Mouse (Mus musculus) kidney, embryonic 15.5 days (tissue): ENCODE measurements at regions not wholly inside any gene's neighbourhood (a gene's known extent, or its start where the extent isn't known, plus 50 kb on each side); places are given as distances from the start of the nearest gene placed in this dataset.

Experiments used
- ATAC-seq: fragments of 200-750 bp; cut with Nextera tagmentation; replicated peaks from 2 replicates; pipeline ENCODE4 v1.8.0; 2017; ENCODE audit warnings: moderate TSS enrichment; ENCODE audit not compliant: low FRiP score
- H3K27ac ChIP-seq: fragments of 300-500 bp; sonication (generic); 2 replicates; pipeline ENCODE4 v1.5.1; 2015; ENCODE audit warnings: mild to moderate bottlenecking, inconsistent platforms
- H3K27me3 ChIP-seq: fragments of 300-500 bp; sonication (generic); 2 replicates; pipeline ENCODE4 v1.6.1; 2015; ENCODE audit warnings: inconsistent platforms
- H3K36me3 ChIP-seq: fragments of 300-500 bp; sonication (generic); 2 replicates; pipeline ENCODE4 v1.6.1; 2015; ENCODE audit warnings: inconsistent platforms
- H3K4me1 ChIP-seq: fragments of 300-500 bp; sonication (generic); 2 replicates; pipeline ENCODE4 v1.6.1; 2015; ENCODE audit warnings: inconsistent platforms
- H3K4me2 ChIP-seq: fragments of 300-500 bp; sonication (generic); 2 replicates; pipeline ENCODE4 v1.6.1; 2015; ENCODE audit warnings: moderate library complexity, mild to moderate bottlenecking, inconsistent platforms
- H3K4me3 ChIP-seq: fragments of 300-500 bp; sonication (generic); replicated peaks from 2 replicates; pipeline ENCODE4 v1.5.1; 2015; ENCODE audit warnings: mild to moderate bottlenecking, inconsistent platforms
- H3K9ac ChIP-seq: fragments of 300-500 bp; sonication (generic); 2 replicates; pipeline ENCODE4 v1.6.1; 2015; ENCODE audit warnings: mild to moderate bottlenecking, inconsistent platforms
- H3K9me3 ChIP-seq: fragments of 300-500 bp; sonication (generic); replicated peaks from 2 replicates; pipeline ENCODE4 v1.6.1; 2016; ENCODE audit warnings: inconsistent platforms
- WGBS: fragments of 180-500 bp; shearing (Covaris S2); methylation state at CpG from one replicate; pipeline ENCODE4 v1.1.7; 2015; ENCODE audit warnings: mixed read lengths; 5-methylcytosine and 5-hydroxymethylcytosine counted together

- Histone ChIP-seq H3K4me1 (peaks cover 9% of the 10 kb centered on the region), H3K27ac (no peak overlapping the region), H3K4me3 (peak overlapping the region; percentile 39), H3K9me3 (no peaks in the 10 kb centered on the region), H3K9ac (0 out of 2 replicates have a peak overlapping the region, but pooled peaks have one; percentile 26), H3K36me3 (no peaks in the 10 kb centered on the region), H3K4me2 (peak overlapping the region; percentile 61), H3K27me3 (peaks cover 10% of the 10 kb centered on the region)
- 10% methylated on average over 18 of the region's 18 CpGs for WGBS
- ATAC-seq, result peak; percentile 71; the same call in 1 of the 2 replicates
Observed at GRCm38 (mm10) chr10:19185790-19186581, 170.3 kb upstream of the Olig3 start.

- Histone ChIP-seq H3K4me2 (no peak overlapping the region), H3K27me3 (peaks cover 10% of the 10 kb centered on the region), H3K27ac (no peak overlapping the region), H3K9ac (no peak overlapping the region), H3K4me3 (no peak overlapping the region), H3K36me3 (no peaks in the 10 kb centered on the region), H3K9me3 (no peaks in the 10 kb centered on the region), H3K4me1 (peaks cover 9% of the 10 kb centered on the region)
- no peak for ATAC-seq
- WGBS, result 90% methylated on average over 7 of the region's 7 CpGs
Observed at GRCm38 (mm10) chr10:19184886-19185285, 169.4 kb upstream of the Tnfaip3 start.

DNA sequence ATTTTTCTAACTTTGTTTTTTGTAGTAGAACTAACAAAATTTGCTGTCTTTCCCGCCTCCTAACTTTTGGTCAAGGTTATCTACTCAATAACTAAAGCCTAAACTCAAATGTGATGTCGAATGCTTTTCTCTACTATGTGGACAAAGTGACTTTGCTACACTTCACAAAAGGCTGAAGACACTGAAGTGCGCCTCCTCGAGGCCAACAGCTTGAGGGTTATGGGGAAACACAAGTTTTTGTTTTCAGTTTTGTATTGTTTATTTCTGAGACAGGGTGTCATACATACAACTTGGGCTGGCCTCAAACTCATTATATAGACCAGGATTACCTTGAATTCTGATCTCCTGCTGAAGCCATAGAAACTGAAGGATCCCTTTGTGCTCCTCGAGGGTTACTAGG is 162.4 kb upstream of the Tnfaip3 start:
- H3K9me3 ChIP-seq, result no peaks in the 10 kb centered on the region; the same call in 1 of the 2 replicates
- no peak for ATAC-seq
- no peaks in the 10 kb centered on the region for H3K36me3 ChIP-seq
- no peak overlapping the region for H3K4me2 ChIP-seq
- 88% methylated on average over 5 of the region's 5 CpGs for WGBS
- H3K27ac ChIP-seq, result no peak overlapping the region
- H3K27me3 ChIP-seq, result no peaks in the 10 kb centered on the region
- no peak overlapping the region for H3K9ac ChIP-seq
- H3K4me3 ChIP-seq, result no peak overlapping the region
- no peaks in the 10 kb centered on the region for H3K4me1 ChIP-seq

GRCm38 (mm10) chr10:19177414-19177813 is 162.0 kb upstream of the Tnfaip3 start:
- Histone ChIP-seq H3K27me3 (no peaks in the 10 kb centered on the region), H3K36me3 (no peaks in the 10 kb centered on the region), H3K27ac (no peak overlapping the region), H3K4me3 (no peak overlapping the region), H3K9ac (no peak overlapping the region), H3K4me2 (no peak overlapping the region), H3K4me1 (no peaks in the 10 kb centered on the region), H3K9me3 (no peaks in the 10 kb centered on the region; the same call in 1 of the 2 replicates)
- ATAC-seq, result no peak
- WGBS, result 81% methylated on average over 2 of the region's 2 CpGs

DNA sequence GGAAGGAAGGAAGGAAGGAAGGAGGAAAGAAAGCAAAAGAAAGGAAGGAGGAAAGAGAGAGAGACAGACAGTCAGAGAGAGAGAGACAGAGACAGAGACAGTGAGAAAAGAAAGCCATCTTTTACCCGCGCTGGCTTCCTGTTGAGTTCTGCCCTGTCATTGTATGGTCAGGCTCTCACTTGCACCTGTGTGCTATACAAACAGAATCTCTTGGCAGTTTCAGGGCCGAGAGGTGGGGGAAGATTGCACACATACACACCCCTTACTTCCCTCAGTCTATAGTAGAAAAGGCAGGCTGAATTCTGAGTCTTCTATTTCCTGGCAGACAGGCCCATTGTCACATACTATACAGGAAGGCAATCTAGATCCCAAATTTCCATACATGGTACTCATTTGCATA is 160.8 kb upstream of the Tnfaip3 start:
- no peaks in the 10 kb centered on the region for H3K27me3 ChIP-seq
- WGBS, result 82% methylated on average over 3 of the region's 3 CpGs
- ATAC-seq, result no peak
- H3K36me3 ChIP-seq, result no peaks in the 10 kb centered on the region
- no peaks in the 10 kb centered on the region; the same call in 1 of the 2 replicates for H3K9me3 ChIP-seq
- H3K9ac ChIP-seq, result no peak overlapping the region
- H3K4me1 ChIP-seq, result no peaks in the 10 kb centered on the region
- H3K27ac ChIP-seq, result no peak overlapping the region
- H3K4me2 ChIP-seq, result no peak overlapping the region
- H3K4me3 ChIP-seq, result no peak overlapping the region

DNA sequence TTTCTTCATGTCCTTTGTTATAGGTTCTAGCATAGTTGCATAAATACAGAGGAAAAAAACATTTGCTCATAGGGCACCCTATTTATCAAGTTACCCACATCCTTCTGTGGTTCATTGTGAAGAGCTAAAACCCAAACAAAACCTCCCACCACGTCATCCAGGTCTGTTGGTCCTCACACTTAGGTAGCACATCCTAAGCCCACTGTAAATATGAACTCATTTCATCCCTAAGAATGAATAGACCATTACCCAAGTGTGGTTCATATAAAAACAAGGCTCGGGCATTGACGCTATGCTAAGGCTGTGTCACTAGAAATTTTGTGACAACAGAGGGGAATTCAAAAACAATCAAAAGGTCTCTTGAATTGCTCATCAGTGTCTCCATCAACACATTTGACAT is 156.4 kb upstream of the Tnfaip3 start:
- H3K36me3 ChIP-seq, result no peaks in the 10 kb centered on the region
- no peak overlapping the region for H3K27ac ChIP-seq
- H3K9me3 ChIP-seq, result no peaks in the 10 kb centered on the region; the same call in 1 of the 2 replicates
- 78% methylated on average over 3 of the region's 3 CpGs for WGBS
- no peak overlapping the region for H3K9ac ChIP-seq
- no peak overlapping the region for H3K4me3 ChIP-seq
- no peak overlapping the region for H3K4me2 ChIP-seq
- no peak for ATAC-seq
- H3K4me1 ChIP-seq, result peaks cover 7% of the 10 kb centered on the region
- no peaks in the 10 kb centered on the region for H3K27me3 ChIP-seq

- peaks cover 7% of the 10 kb centered on the region for H3K4me1 ChIP-seq
- no peak overlapping the region for H3K4me2 ChIP-seq
- WGBS, result 35% methylated on average over 4 of the region's 4 CpGs
- no peak overlapping the region for H3K9ac ChIP-seq
- H3K4me3 ChIP-seq, result no peak overlapping the region
- H3K27me3 ChIP-seq, result no peaks in the 10 kb centered on the region
- no peaks in the 10 kb centered on the region; the same call in 1 of the 2 replicates for H3K9me3 ChIP-seq
- H3K36me3 ChIP-seq, result no peaks in the 10 kb centered on the region
- no peak for ATAC-seq
- H3K27ac ChIP-seq, result 0 out of 2 replicates have a peak overlapping the region, but pooled peaks have one; percentile 10
Observed at GRCm38 (mm10) chr10:19170596-19170995, 155.1 kb upstream of the Tnfaip3 start.

GRCm38 (mm10) chr10:19169272-19169671 is 153.8 kb upstream of the Tnfaip3 start:
- no peak overlapping the region for H3K27ac ChIP-seq
- no peak for ATAC-seq
- H3K4me3 ChIP-seq, result no peak overlapping the region
- 73% methylated on average over 2 of the region's 2 CpGs for WGBS
- no peak overlapping the region for H3K9ac ChIP-seq
- no peaks in the 10 kb centered on the region for H3K9me3 ChIP-seq
- H3K4me2 ChIP-seq, result no peak overlapping the region
- no peaks in the 10 kb centered on the region for H3K36me3 ChIP-seq
- peaks cover 7% of the 10 kb centered on the region for H3K4me1 ChIP-seq
- H3K27me3 ChIP-seq, result no peaks in the 10 kb centered on the region

DNA sequence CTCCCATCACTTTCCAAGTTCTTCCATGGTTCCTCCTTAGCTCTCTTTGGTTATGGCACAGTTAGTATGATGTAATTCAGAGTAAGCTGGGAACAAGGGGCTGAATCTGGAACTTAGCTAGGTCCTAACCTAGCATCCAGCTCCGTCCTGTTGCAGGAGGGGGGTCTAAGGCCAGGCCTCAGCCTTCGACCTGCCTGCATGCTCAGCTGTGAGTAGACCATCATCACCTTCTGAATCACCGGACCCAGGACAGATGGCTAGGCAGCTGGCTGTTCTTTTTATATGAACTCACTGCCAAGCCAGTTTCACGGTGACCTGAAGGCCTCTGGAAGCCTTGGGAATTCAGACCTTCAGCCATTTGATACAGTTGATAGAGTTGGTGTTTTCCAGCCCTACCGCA is 152.9 kb upstream of the Tnfaip3 start:
- Histone ChIP-seq H3K27me3 (no peaks in the 10 kb centered on the region), H3K4me3 (no peak overlapping the region), H3K4me1 (peaks cover 7% of the 10 kb centered on the region), H3K9me3 (no peaks in the 10 kb centered on the region), H3K27ac (no peak overlapping the region), H3K4me2 (no peak overlapping the region), H3K36me3 (no peaks in the 10 kb centered on the region), H3K9ac (no peak overlapping the region)
- 83% methylated on average over 5 of the region's 5 CpGs for WGBS
- ATAC-seq, result no peak

DNA sequence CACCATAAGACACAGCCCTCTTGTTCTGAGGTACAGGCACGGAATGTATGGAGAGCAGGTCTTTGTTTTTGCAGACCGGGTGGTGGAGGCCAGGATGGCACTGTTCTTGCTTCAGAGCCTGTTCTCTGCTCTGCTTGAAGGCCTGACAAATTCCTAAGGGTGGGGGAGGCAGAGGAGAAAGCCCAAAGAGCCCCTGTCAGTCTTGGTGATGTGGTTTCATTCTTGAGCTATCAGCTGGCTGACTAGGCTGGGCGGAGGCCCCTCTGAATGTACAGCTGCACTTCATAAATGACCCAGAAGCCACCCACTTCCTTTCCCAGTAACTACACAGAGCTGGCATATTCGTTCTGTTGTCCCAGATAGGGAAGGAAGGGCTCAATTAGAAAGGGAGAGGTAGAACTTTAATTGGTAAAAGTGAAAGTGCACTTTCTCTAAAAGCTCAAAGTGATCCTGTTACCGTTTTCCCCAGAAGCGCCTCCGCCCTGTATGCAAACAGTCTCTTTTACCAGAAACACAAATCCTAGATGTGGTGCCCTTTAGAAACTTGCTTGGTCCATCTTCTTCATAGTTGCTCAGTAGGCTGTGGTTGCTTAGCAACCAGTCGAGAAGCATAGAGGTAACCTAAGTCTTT is 152.3 kb upstream of the Tnfaip3 start:
- Histone ChIP-seq H3K27me3 (no peaks in the 10 kb centered on the region), H3K4me2 (no peak overlapping the region), H3K9ac (no peak overlapping the region), H3K9me3 (no peaks in the 10 kb centered on the region), H3K4me1 (peaks cover 7% of the 10 kb centered on the region), H3K4me3 (no peak overlapping the region), H3K27ac (no peak overlapping the region), H3K36me3 (no peaks in the 10 kb centered on the region)
- WGBS, result 45% methylated on average over 8 of the region's 8 CpGs
- peak; percentile 64 for ATAC-seq

GRCm38 (mm10) chr10:19167101-19167500 is 151.6 kb upstream of the Tnfaip3 start:
- H3K4me1 ChIP-seq, result peaks cover 7% of the 10 kb centered on the region
- WGBS, result 88% methylated on average over 7 of the region's 7 CpGs
- 0 out of 2 replicates have a peak, but pooled peaks have one; percentile 40 for ATAC-seq
- H3K4me3 ChIP-seq, result no peak overlapping the region
- no peak overlapping the region for H3K4me2 ChIP-seq
- no peak overlapping the region for H3K27ac ChIP-seq
- no peaks in the 10 kb centered on the region for H3K9me3 ChIP-seq
- no peaks in the 10 kb centered on the region for H3K36me3 ChIP-seq
- H3K9ac ChIP-seq, result no peak overlapping the region
- H3K27me3 ChIP-seq, result no peaks in the 10 kb centered on the region

GRCm38 (mm10) chr10:19162104-19162503 is 146.6 kb upstream of the Tnfaip3 start:
- Histone ChIP-seq H3K4me1 (no peaks in the 10 kb centered on the region; the same call in 1 of the 2 replicates), H3K9ac (no peak overlapping the region), H3K27me3 (no peaks in the 10 kb centered on the region), H3K4me3 (no peak overlapping the region), H3K9me3 (no peaks in the 10 kb centered on the region), H3K27ac (no peak overlapping the region), H3K4me2 (no peak overlapping the region), H3K36me3 (no peaks in the 10 kb centered on the region)
- no peak for ATAC-seq
- WGBS, result 82% methylated on average over 2 of the region's 2 CpGs
